Mouse (Mus musculus): ENCODE data around the gene Gm6993. TPM values are rescaled to one million over a fixed set of nuclear protein-coding genes. Genes with fewer than 3 reads are reported as not detected.

Gm6993 gene
- total RNA-seq (2021): not detected
- long read RNA-seq, experiment 1: 0 reads
- long read RNA-seq, experiment 2: 0 reads

GRCm38 (mm10) chr12:31240470-31240869 is at the start of gene Gm6993:
TSS of gene Gm6993 (plus strand) at chr12:31240770.
- DNase-seq: no peak

- peak; percentile 69 for DNase-seq
Observed at GRCm38 (mm10) chr12:31191329-31191954, 49.1 kb upstream of the Gm6993 start.

- DNase-seq: no peak
Observed at GRCm38 (mm10) chr12:31202509-31202908, 38.1 kb upstream of the Gm6993 start.

- peak; percentile 47 for DNase-seq
Observed at GRCm38 (mm10) chr12:31203746-31204455, 36.7 kb upstream of the Gm6993 start.

GRCm38 (mm10) chr12:31204898-31205297 is 35.7 kb upstream of the Gm6993 start:
- DNase-seq: no peak

- no peak for DNase-seq
Observed at GRCm38 (mm10) chr12:31205983-31206633, 34.5 kb upstream of the Gm6993 start.

- no peak for DNase-seq
Observed at GRCm38 (mm10) chr12:31208766-31209165, 31.8 kb upstream of the Gm6993 start.

GRCm38 (mm10) chr12:31209377-31209805 is 31.2 kb upstream of the Gm6993 start:
- no peak for DNase-seq

GRCm38 (mm10) chr12:31213556-31213955 is 27.0 kb upstream of the Gm6993 start:
- DNase-seq: peak; percentile 67

- no peak for DNase-seq
Observed at GRCm38 (mm10) chr12:31215003-31215402, 25.6 kb upstream of the Gm6993 start.

GRCm38 (mm10) chr12:31217232-31217631 is 23.3 kb upstream of the Gm6993 start:
- DNase-seq: no peak

- peak; percentile 59 for DNase-seq
Observed at GRCm38 (mm10) chr12:31218774-31219173, 21.8 kb upstream of the Gm6993 start.

- no peak for DNase-seq
Observed at GRCm38 (mm10) chr12:31221522-31221921, 19.0 kb upstream of the Gm6993 start.

- DNase-seq: no peak
Observed at GRCm38 (mm10) chr12:31222282-31222681, 18.3 kb upstream of the Gm6993 start.

- peak; percentile 40 for DNase-seq
Observed at GRCm38 (mm10) chr12:31222741-31223140, 17.8 kb upstream of the Gm6993 start.

GRCm38 (mm10) chr12:31225451-31225850 is 15.1 kb upstream of the Gm6993 start:
- DNase-seq: no peak

- no peak for DNase-seq
Observed at GRCm38 (mm10) chr12:31227167-31227566, 13.4 kb upstream of the Gm6993 start.

GRCm38 (mm10) chr12:31228878-31229277 is 11.7 kb upstream of the Gm6993 start:
- DNase-seq: no peak

- DNase-seq: peak; percentile 56
Observed at GRCm38 (mm10) chr12:31232635-31233034, 7.9 kb upstream of the Gm6993 start.

GRCm38 (mm10) chr12:31235018-31235417 is 5.6 kb upstream of the Gm6993 start:
- DNase-seq: no peak

GRCm38 (mm10) chr12:31236861-31237595 is 3.5 kb upstream of the Gm6993 start:
- peak; percentile 37 for DNase-seq

GRCm38 (mm10) chr12:31239031-31239583 is 1.5 kb upstream of the Gm6993 start:
- DNase-seq: no peak

Data from adrenal gland, postnatal 10 days (tissue).